Mouse (Mus musculus): ENCODE results near the gene Wdr27.

GRCm38 (mm10) chr17:14770377-14770776 lies 172.6 kb downstream of the Wdr27 start:
- TF ChIP-seq CTCF (IDR thresholded peaks at IDR 0.05; ENCODE audit: low read depth) (no peak), EP300 (IDR thresholded peaks at IDR 0.05; ENCODE audit: low read depth) (no peak)
